Mouse (Mus musculus) embryonic facial prominence, embryonic 15.5 days (tissue): Measurements from ENCODE around the gene Ubash3b. TPM values are rescaled to one million over a fixed set of nuclear protein-coding genes. Genes with fewer than 3 reads are reported as not detected.
A peak's percentile ranks its signal among the peaks of the same experiment; 100 is the strongest.

Experiments
- ATAC-seq: fragments of 200-750 bp; cut with Nextera tagmentation; 2 replicates; pipeline ENCODE4 v1.8.0; 2017; ENCODE audit warnings: low read depth, moderate TSS enrichment; ENCODE audit not compliant: insufficient number of reproducible peaks, low FRiP score, low TSS enrichment
- H3K27ac ChIP-seq: fragments of 300-500 bp; sonication (generic); replicated peaks from 2 replicates; pipeline ENCODE4 v1.5.1; 2015; ENCODE audit warnings: mild to moderate bottlenecking, inconsistent platforms
- H3K27me3 ChIP-seq: fragments of 300-500 bp; sonication (generic); 2 replicates; pipeline ENCODE4 v1.6.1; 2015; ENCODE audit warnings: inconsistent platforms
- H3K36me3 ChIP-seq: fragments of 300-500 bp; sonication (generic); 2 replicates; pipeline ENCODE4 v1.6.1; 2015; ENCODE audit warnings: mild to moderate bottlenecking, inconsistent platforms
- H3K4me1 ChIP-seq: fragments of 300-500 bp; sonication (generic); 2 replicates; pipeline ENCODE4 v1.6.1; 2015; ENCODE audit warnings: inconsistent platforms
- H3K4me2 ChIP-seq: fragments of 300-500 bp; sonication (generic); replicated peaks from 2 replicates; pipeline ENCODE4 v1.6.1; 2015; ENCODE audit warnings: mild to moderate bottlenecking, inconsistent platforms
- H3K4me3 ChIP-seq: fragments of 300-500 bp; sonication (generic); replicated peaks from 2 replicates; pipeline ENCODE4 v1.5.1; 2015; ENCODE audit warnings: mild to moderate bottlenecking, inconsistent platforms
- H3K9ac ChIP-seq: fragments of 300-500 bp; sonication (generic); 2 replicates; pipeline ENCODE4 v1.6.1; 2015; ENCODE audit warnings: inconsistent platforms
- H3K9me3 ChIP-seq: fragments of 300-500 bp; sonication (generic); replicated peaks from 2 replicates; pipeline ENCODE4 v1.6.1; 2016; ENCODE audit warnings: inconsistent platforms
- WGBS: fragments of 180-500 bp; shearing (Covaris S2); methylation state at CpG from one replicate; pipeline ENCODE4 v1.1.7; 2015; 5-methylcytosine and 5-hydroxymethylcytosine counted together
- polyA plus RNA-seq: library from polyadenylated mRNA; unstranded; fragments of >200 nt; fragmentation: Nextera tagmentation; extraction: Ambion mirVana; gene quantifications from 2 replicates; pipeline ENCODE4 v1.2.1, GENCODE M21; 2015

The Ubash3b gene
- polyA plus RNA-seq, 1 experiment from 2014 or later = 8.2 TPM

GRCm38 (mm10) chr9:41149896-41150295 lies 11.6 kb downstream of the Ubash3b start:
- Histone ChIP-seq H3K36me3 (no peaks in the 10 kb centered on the region), H3K4me2 (no peak overlapping the region), H3K4me1 (peaks cover 8% of the 10 kb centered on the region; the same call in 1 of the 2 replicates), H3K27ac (no peak overlapping the region), H3K9me3 (no peaks in the 10 kb centered on the region), H3K4me3 (no peak overlapping the region), H3K9ac (no peak overlapping the region), H3K27me3 (no peaks in the 10 kb centered on the region)
- no peak for ATAC-seq
- WGBS = 40% methylated on average over 2 of the region's 2 CpGs

GRCm38 (mm10) chr9:41149079-41149676 lies 12.3 kb downstream of the Ubash3b start:
- H3K9ac ChIP-seq = no peak overlapping the region
- no peak overlapping the region for H3K4me3 ChIP-seq
- H3K27ac ChIP-seq = no peak overlapping the region
- H3K9me3 ChIP-seq = no peaks in the 10 kb centered on the region
- no peaks in the 10 kb centered on the region for H3K36me3 ChIP-seq
- no peak overlapping the region for H3K4me2 ChIP-seq
- 69% methylated on average over 6 of the region's 6 CpGs for WGBS
- ATAC-seq = no peak
- H3K4me1 ChIP-seq = peaks cover 8% of the 10 kb centered on the region; the same call in 1 of the 2 replicates
- H3K27me3 ChIP-seq = no peaks in the 10 kb centered on the region

- H3K9ac ChIP-seq = no peak overlapping the region
- H3K4me2 ChIP-seq = no peak overlapping the region
- peaks cover 8% of the 10 kb centered on the region; the same call in 1 of the 2 replicates for H3K4me1 ChIP-seq
- H3K36me3 ChIP-seq = no peaks in the 10 kb centered on the region
- ATAC-seq = no peak
- H3K9me3 ChIP-seq = no peaks in the 10 kb centered on the region
- H3K4me3 ChIP-seq = no peak overlapping the region
- no peaks in the 10 kb centered on the region for H3K27me3 ChIP-seq
- WGBS = 87% methylated on average over 7 of the region's 7 CpGs
- H3K27ac ChIP-seq = no peak overlapping the region
Observed at GRCm38 (mm10) chr9:41148600-41148999, 12.9 kb downstream of the Ubash3b start.

GRCm38 (mm10) chr9:41147203-41147842 lies 14.2 kb downstream of the Ubash3b start:
- Histone ChIP-seq H3K9ac (no peak overlapping the region), H3K27me3 (no peaks in the 10 kb centered on the region), H3K36me3 (no peaks in the 10 kb centered on the region), H3K4me3 (no peak overlapping the region), H3K4me1 (no peaks in the 10 kb centered on the region), H3K27ac (0 out of 2 replicates have a peak overlapping the region, but pooled peaks have one; percentile 6), H3K4me2 (no peak overlapping the region), H3K9me3 (no peaks in the 10 kb centered on the region)
- no peak; the same call in 1 of the 2 replicates for ATAC-seq
- 51% methylated on average over 13 of the region's 13 CpGs for WGBS

- 87% methylated on average over 15 of the region's 15 CpGs for WGBS
- Histone ChIP-seq H3K4me1 (no peaks in the 10 kb centered on the region), H3K4me3 (no peak overlapping the region), H3K27me3 (no peaks in the 10 kb centered on the region), H3K36me3 (no peaks in the 10 kb centered on the region), H3K9me3 (no peaks in the 10 kb centered on the region), H3K4me2 (no peak overlapping the region), H3K9ac (no peak overlapping the region), H3K27ac (no peak overlapping the region)
- no peak for ATAC-seq
Observed at GRCm38 (mm10) chr9:41143825-41144224, 17.7 kb downstream of the Ubash3b start.

GRCm38 (mm10) chr9:41143115-41143514 lies 18.4 kb downstream of the Ubash3b start:
- Histone ChIP-seq H3K27ac (no peak overlapping the region), H3K36me3 (no peaks in the 10 kb centered on the region), H3K27me3 (no peaks in the 10 kb centered on the region), H3K4me2 (no peak overlapping the region), H3K9me3 (no peaks in the 10 kb centered on the region), H3K4me3 (no peak overlapping the region), H3K4me1 (no peaks in the 10 kb centered on the region), H3K9ac (no peak overlapping the region)
- 79% methylated on average over 3 of the region's 3 CpGs for whole genome bisulfite sequencing
- ATAC-seq = no peak

- no peak overlapping the region for H3K4me3 ChIP-seq
- no peak overlapping the region for H3K27ac ChIP-seq
- no peak overlapping the region for H3K9ac ChIP-seq
- 0 out of 2 replicates have a peak, but pooled peaks cover 8% of the 10 kb centered on the region for H3K4me1 ChIP-seq
- no peaks in the 10 kb centered on the region for H3K36me3 ChIP-seq
- H3K9me3 ChIP-seq = no peaks in the 10 kb centered on the region
- ATAC-seq = no peak
- H3K4me2 ChIP-seq = no peak overlapping the region
- H3K27me3 ChIP-seq = no peaks in the 10 kb centered on the region
- 77% methylated on average over 2 of the region's 2 CpGs for WGBS
Observed at GRCm38 (mm10) chr9:41141026-41141425, 20.5 kb downstream of the Ubash3b start.

GRCm38 (mm10) chr9:41138987-41139808 lies 22.3 kb downstream of the Ubash3b start:
- no peaks in the 10 kb centered on the region for H3K27me3 ChIP-seq
- no peaks in the 10 kb centered on the region for H3K9me3 ChIP-seq
- H3K4me1 ChIP-seq = 0 out of 2 replicates have a peak, but pooled peaks cover 8% of the 10 kb centered on the region
- 74% methylated on average over 6 of the region's 6 CpGs for WGBS
- H3K27ac ChIP-seq = no peak overlapping the region
- no peak overlapping the region for H3K4me2 ChIP-seq
- no peaks in the 10 kb centered on the region for H3K36me3 ChIP-seq
- H3K4me3 ChIP-seq = no peak overlapping the region
- H3K9ac ChIP-seq = no peak overlapping the region
- no peak for ATAC-seq

GRCm38 (mm10) chr9:41136691-41137467 lies 24.6 kb downstream of the Ubash3b start:
- H3K27ac ChIP-seq = 0 out of 2 replicates have a peak overlapping the region, but pooled peaks have one; percentile 22
- 0 out of 2 replicates have a peak, but pooled peaks cover 8% of the 10 kb centered on the region for H3K4me1 ChIP-seq
- H3K27me3 ChIP-seq = no peaks in the 10 kb centered on the region
- no peak for ATAC-seq
- H3K36me3 ChIP-seq = no peaks in the 10 kb centered on the region
- WGBS = 56% methylated on average over 7 of the region's 7 CpGs
- no peak overlapping the region for H3K4me3 ChIP-seq
- no peaks in the 10 kb centered on the region for H3K9me3 ChIP-seq
- no peak overlapping the region for H3K4me2 ChIP-seq
- no peak overlapping the region for H3K9ac ChIP-seq

- no peaks in the 10 kb centered on the region for H3K27me3 ChIP-seq
- ATAC-seq = no peak
- H3K9ac ChIP-seq = no peak overlapping the region
- 89% methylated on average over 2 of the region's 2 CpGs for WGBS
- H3K4me1 ChIP-seq = 0 out of 2 replicates have a peak, but pooled peaks cover 8% of the 10 kb centered on the region
- H3K9me3 ChIP-seq = no peaks in the 10 kb centered on the region
- H3K27ac ChIP-seq = 0 out of 2 replicates have a peak overlapping the region, but pooled peaks have one; percentile 22
- no peaks in the 10 kb centered on the region for H3K36me3 ChIP-seq
- no peak overlapping the region for H3K4me2 ChIP-seq
- H3K4me3 ChIP-seq = no peak overlapping the region
Observed at GRCm38 (mm10) chr9:41136273-41136672, 25.2 kb downstream of the Ubash3b start.
